Mouse (Mus musculus): ENCODE data around the gene Pitpnm1.

GRCm38 (mm10) chr19:4090446-4090845 is 9.4 kb upstream of the Pitpnm1 start:
- TF ChIP-seq POLR2A (IDR thresholded peaks at IDR 0.05; ENCODE audit: borderline replicate concordance, insufficient read depth, low read length) (no peak), CTCF (IDR thresholded peaks at IDR 0.05; ENCODE audit: borderline replicate concordance, insufficient read depth, low read depth, low read length) (no peak)
